Mouse (Mus musculus): ENCODE results near the gene Rnf187. TPM values are rescaled to one million over a fixed set of nuclear protein-coding genes. Genes with fewer than 3 reads are reported as not detected.

Rnf187 gene
- total and polyA plus RNA-seq, 3 experiments: 185 to 195 (median 188) TPM

DNA sequence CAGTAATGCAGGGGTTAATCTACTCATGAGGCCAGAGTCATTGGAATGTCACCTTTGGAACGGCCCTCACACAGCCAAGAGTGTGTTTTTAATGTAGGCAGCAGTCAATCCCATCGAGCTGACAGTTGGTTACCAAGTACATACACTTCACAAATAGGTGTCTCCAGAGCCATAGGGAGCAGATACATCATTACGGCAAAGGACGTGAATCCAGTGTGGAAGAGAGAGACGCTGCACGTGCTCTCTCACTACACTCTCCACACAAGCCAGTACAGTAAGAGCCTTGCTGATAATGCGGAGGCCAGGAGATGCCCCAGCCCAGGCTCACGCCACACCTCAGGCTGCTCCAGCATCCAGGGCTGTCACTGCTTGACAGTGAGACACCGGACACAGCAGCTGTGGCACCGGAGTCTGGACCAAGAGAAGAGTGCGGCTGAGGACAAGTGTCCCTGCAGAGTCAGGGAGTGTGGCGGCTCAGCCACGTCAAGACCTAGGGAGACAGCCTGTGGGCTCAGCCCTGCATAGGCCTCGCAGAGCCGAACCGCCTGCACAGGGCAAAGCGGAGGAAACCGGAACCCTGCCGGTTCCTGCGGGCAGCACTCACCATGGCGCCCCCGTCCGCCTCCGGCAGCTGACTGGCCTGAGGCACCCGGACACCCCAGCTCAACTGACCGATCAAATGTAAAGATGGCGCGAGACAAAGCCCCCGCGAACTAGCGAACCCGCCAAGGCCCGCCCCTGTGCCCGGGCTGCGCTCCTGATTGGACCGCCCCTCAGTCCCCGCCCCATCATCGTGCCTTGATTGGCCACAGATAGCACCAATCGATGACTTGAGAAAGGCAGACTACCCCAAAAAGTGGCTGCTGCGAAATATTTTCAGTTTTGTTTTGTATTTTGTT is 35.0 kb downstream of the Rnf187 start, which contains the start of gene Zfp39 (continued):
- peak; percentile 82; the same call in 1 of the 2 replicates for TF ChIP-seq E2F4 (IDR thresholded peaks at IDR 0.05; ENCODE audit: insufficient replicate concordance, low read depth, low read length)

DNA sequence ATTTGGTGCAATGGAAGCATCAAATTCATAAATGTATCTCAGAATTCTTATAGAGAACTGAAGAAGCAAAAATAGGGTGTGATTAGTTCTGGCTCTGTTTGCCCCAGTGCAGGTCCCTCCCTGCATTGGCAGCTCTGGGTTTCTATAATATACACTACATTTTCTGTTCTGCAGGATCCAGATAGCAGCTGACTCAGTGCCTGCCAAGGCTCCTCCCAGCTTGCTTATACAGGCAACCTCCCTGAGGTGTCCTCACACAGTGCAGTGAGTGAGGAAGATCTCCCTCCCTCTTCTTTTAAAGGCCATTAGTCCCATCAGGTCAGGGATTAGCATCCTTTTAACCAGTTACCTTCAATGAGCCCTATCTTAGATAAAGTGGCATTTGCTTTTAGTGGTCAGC is 37.6 kb downstream of the Rnf187 start:
- Histone ChIP-seq H3K27me3 (replicated peaks) (no peaks in the 10 kb centered on the region), H3K79me2 (replicated peaks; ENCODE audit: control insufficient read depth, extremely low read depth, insufficient read depth, poor library complexity, severe bottlenecking) (peaks cover 4% of the 10 kb centered on the region; the same call in 1 of the 2 replicates), H3K27ac (ENCODE audit: insufficient read depth, low read depth) (no peak overlapping the region), H3K4me2 (ENCODE audit: insufficient read depth, low read depth, poor library complexity, severe bottlenecking) (no peak overlapping the region), H3K36me3 (replicated peaks in 1 of 2; ENCODE audit: control insufficient read depth in 1 of 2, insufficient read depth in 1 of 2, low read length in 1 of 2) (peaks cover 36 to 54% of the 10 kb centered on the region in 2 experiments), H3K4me1 (ENCODE audit: control insufficient read depth in 1 of 2, insufficient read depth in 2 of 2) (peaks cover 9 to 32% of the 10 kb centered on the region in 2 experiments), H3K9ac (ENCODE audit: insufficient read depth, low read depth) (no peak overlapping the region), H3K4me3 (replicated peaks in 1 of 3; ENCODE audit: low read depth in 2 of 3, low read length in 2 of 3, poor library complexity in 1 of 3) (no peak overlapping the region), H3K9me3 (replicated peaks; ENCODE audit: low read length) (no peaks in the 10 kb centered on the region)
- dilution Hi-C loops (cut with MboI; ENCODE audit: extremely low pct_ligation_motif_present, extremely low pct_unique_long_range_greater_than_20kb, low sequenced_read_pairs): no loop called here
- TF ChIP-seq GABPA (IDR thresholded peaks at IDR 0.05; ENCODE audit: insufficient replicate concordance, low read depth, low read length) (no peak), POLR2A (IDR thresholded peaks at IDR 0.05; ENCODE audit: low read depth, low read length) (no peak), MYC (IDR thresholded peaks at IDR 0.05; ENCODE audit: low read depth, low read length) (no peak), IRF4 (IDR thresholded peaks at IDR 0.05; ENCODE audit: low read depth, low read length) (no peak), ZC3H11A (IDR thresholded peaks at IDR 0.05; ENCODE audit: low read depth, low read length) (no peak), CHD2 (IDR thresholded peaks at IDR 0.05; ENCODE audit: low read length) (no peak), ZNF384 (IDR thresholded peaks at IDR 0.05; ENCODE audit: low read depth, low read length) (no peak)
- in situ Hi-C loops (cut with MboI; ENCODE audit: low pct_ligation_motif_present, low pct_unique_long_range_greater_than_20kb, low sequenced_read_pairs): no loop called here
- no peak for DNase-seq (ENCODE audit: extremely low read depth)

DNA sequence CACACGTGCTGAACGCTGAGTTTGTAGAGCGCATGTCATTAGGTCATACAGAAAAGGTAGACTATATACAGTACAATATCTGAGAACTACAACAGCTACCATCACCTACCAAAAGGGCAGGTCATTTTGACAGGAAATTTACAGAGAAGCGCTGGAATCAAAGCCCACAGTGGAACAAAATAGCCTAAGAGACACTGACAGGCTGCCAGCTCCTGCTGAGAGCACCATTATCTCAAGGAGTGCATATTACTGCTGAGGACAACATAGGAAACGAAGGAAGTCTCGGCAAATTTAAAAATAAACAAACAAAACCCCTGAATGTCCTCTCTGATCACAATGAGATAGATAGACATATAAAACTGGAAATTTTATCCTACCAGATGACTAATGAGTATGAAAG is 41.2 kb downstream of the Rnf187 start:
- peaks cover 5 to 15% of the 10 kb centered on the region in 2 experiments for H3K4me1 ChIP-seq (ENCODE audit: control insufficient read depth in 1 of 2, insufficient read depth in 2 of 2)
- dilution Hi-C loops (cut with MboI; ENCODE audit: extremely low pct_ligation_motif_present, extremely low pct_unique_long_range_greater_than_20kb, low sequenced_read_pairs) (no loop called here), in situ Hi-C loops (cut with MboI; ENCODE audit: low pct_ligation_motif_present, low pct_unique_long_range_greater_than_20kb, low sequenced_read_pairs) (no loop called here)
- no peaks in the 10 kb centered on the region for H3K79me2 ChIP-seq (replicated peaks; ENCODE audit: control insufficient read depth, extremely low read depth, insufficient read depth, poor library complexity, severe bottlenecking)
- H3K9me3 ChIP-seq (replicated peaks; ENCODE audit: low read length): no peaks in the 10 kb centered on the region
- H3K27ac ChIP-seq (ENCODE audit: insufficient read depth, low read depth): no peak overlapping the region
- H3K4me3 ChIP-seq (replicated peaks in 1 of 3; ENCODE audit: low read depth in 2 of 3, low read length in 2 of 3, poor library complexity in 1 of 3): no peak overlapping the region
- TF ChIP-seq ZKSCAN1 (IDR thresholded peaks at IDR 0.05; ENCODE audit: borderline replicate concordance, low read depth, low read length) (no peak), HCFC1 (IDR thresholded peaks at IDR 0.05; ENCODE audit: low read depth, low read length) (no peak), SMC3 (IDR thresholded peaks at IDR 0.05; ENCODE audit: low read depth, low read length) (no peak), UBTF (IDR thresholded peaks at IDR 0.05; ENCODE audit: low read depth, low read length) (no peak), NELFE (IDR thresholded peaks at IDR 0.05; ENCODE audit: low read depth, low read length) (no peak), EP300 (IDR thresholded peaks at IDR 0.05; ENCODE audit: low read length) (no peak), KAT2A (IDR thresholded peaks at IDR 0.05; ENCODE audit: insufficient replicate concordance, low read length) (no peak), NRF1 (IDR thresholded peaks at IDR 0.05; ENCODE audit: low read depth, low read length) (no peak)
- no peaks in the 10 kb centered on the region for H3K27me3 ChIP-seq (replicated peaks)
- H3K4me2 ChIP-seq (ENCODE audit: insufficient read depth, low read depth, poor library complexity, severe bottlenecking): no peak overlapping the region
- H3K36me3 ChIP-seq (replicated peaks in 1 of 2; ENCODE audit: control insufficient read depth in 1 of 2, insufficient read depth in 1 of 2, low read length in 1 of 2): peaks cover 62 to 85% of the 10 kb centered on the region in 2 experiments
- DNase-seq (ENCODE audit: extremely low read depth): no peak
- no peak overlapping the region for H3K9ac ChIP-seq (ENCODE audit: insufficient read depth, low read depth)
